Mouse (Mus musculus) olfactory bulb, adult 2 months (tissue): ENCODE data around the gene Grin3a.

ENCODE experiments used
- CTCF ChIP-seq: fragments of 200-500 bp; IDR thresholded peaks from 2 replicates; pipeline ENCODE4 v1.5.1; 2012; ENCODE audit warnings: low read depth, mild to moderate bottlenecking, low read length, moderate library complexity; ENCODE audit not compliant: insufficient read depth
- POLR2A ChIP-seq: fragments of 200-500 bp; IDR thresholded peaks from 2 replicates; pipeline ENCODE4 v1.6.1; 2012; ENCODE audit warnings: mild to moderate bottlenecking, low read depth, low read length, moderate library complexity; ENCODE audit not compliant: insufficient read depth

- TF ChIP-seq CTCF = peak; percentile 8; the same call in 1 of the 2 replicates
- TF ChIP-seq POLR2A = no peak
Observed at GRCm38 (mm10) chr4:49688594-49689288, 156.8 kb downstream of the Grin3a start.
